Mouse (Mus musculus): ENCODE results near the gene Vwa2. TPM values are rescaled to one million over a fixed set of nuclear protein-coding genes. Genes with fewer than 3 reads are reported as not detected.

The Vwa2 gene
- polyA plus RNA-seq (2015; fragmentation: Nextera tagmentation; extraction: Ambion mirVana) = 10.8 and 11.0 TPM in 2 replicates

GRCm38 (mm10) chr19:56873816-56874600 lies at the start of gene Vwa2:
Gene Vwa2, plus strand, starts transcription at chr19:56874249.
- Histone ChIP-seq H3K4me1 (peaks cover 28% of the 10 kb centered on the region), H3K27ac (peak within 1 kb of the TSS; percentile 31; the same call in 1 of the 2 replicates), H3K4me3 (peak within 1 kb of the TSS; percentile 50), H3K36me3 (no peaks in the 10 kb centered on the region), H3K9ac (peak within 1 kb of the TSS; percentile 40), H3K4me2 (peak within 1 kb of the TSS; percentile 94), H3K27me3 (peaks cover 62% of the 10 kb centered on the region), H3K9me3 (no peaks in the 10 kb centered on the region)
- peak; percentile 66 for ATAC-seq (ENCODE audit: borderline replicate concordance, extremely low read depth, low FRiP score, low TSS enrichment)
- 2% methylated on average over 71 of the region's 71 CpGs for WGBS

- 51% methylated on average over 44 of the region's 44 CpGs for WGBS
- ATAC-seq (ENCODE audit: borderline replicate concordance, extremely low read depth, low FRiP score, low TSS enrichment) = no peak
- Histone ChIP-seq H3K9me3 (no peaks in the 10 kb centered on the region), H3K4me2 (peak within 1 kb of the TSS; percentile 56), H3K9ac (no peak within 1 kb of the TSS), H3K27me3 (peaks cover 14% of the 10 kb centered on the region; the same call in 1 of the 2 replicates), H3K27ac (no peak within 1 kb of the TSS), H3K4me1 (peaks cover 10% of the 10 kb centered on the region; the same call in 1 of the 2 replicates), H3K36me3 (no peaks in the 10 kb centered on the region), H3K4me3 (peak within 1 kb of the TSS; percentile 18)
These were observed 47.9 kb upstream of the Vwa2 start, which contains the start of gene Tdrd1 for GRCm38 (mm10) chr19:56826047-56826631. Gene Tdrd1, plus strand, starts transcription at chr19:56826209.

DNA sequence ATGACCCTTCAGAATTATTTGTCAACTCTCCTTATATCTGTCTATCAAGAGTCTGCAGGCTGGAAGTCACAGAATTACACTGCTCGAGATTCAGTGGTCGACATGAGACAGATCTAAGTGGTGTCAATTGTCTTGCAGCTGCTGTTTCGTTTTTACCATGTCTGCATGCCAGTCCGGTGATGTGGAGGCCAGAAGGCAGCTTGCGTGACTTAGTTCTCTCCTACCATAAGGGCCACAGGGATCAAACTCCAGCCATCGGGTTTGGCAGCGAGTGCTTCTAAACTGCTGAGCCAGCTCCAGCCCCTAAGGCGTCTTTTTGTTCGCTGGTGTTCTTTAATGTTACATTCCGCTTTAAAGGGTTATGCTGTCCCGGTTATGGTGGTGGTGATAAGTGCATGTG lies 45.7 kb upstream of the Vwa2 start:
- no peak overlapping the region for H3K9ac ChIP-seq
- H3K4me2 ChIP-seq = no peak overlapping the region
- no peak overlapping the region for H3K4me3 ChIP-seq
- ATAC-seq (ENCODE audit: borderline replicate concordance, extremely low read depth, low FRiP score, low TSS enrichment) = no peak
- H3K27me3 ChIP-seq = peaks cover 14% of the 10 kb centered on the region; the same call in 1 of the 2 replicates
- H3K36me3 ChIP-seq = no peaks in the 10 kb centered on the region
- 0 out of 2 replicates have a peak, but pooled peaks cover 6% of the 10 kb centered on the region for H3K4me1 ChIP-seq
- WGBS = 65% methylated on average over 11 of the region's 11 CpGs
- H3K9me3 ChIP-seq = no peaks in the 10 kb centered on the region
- H3K27ac ChIP-seq = no peak overlapping the region

DNA sequence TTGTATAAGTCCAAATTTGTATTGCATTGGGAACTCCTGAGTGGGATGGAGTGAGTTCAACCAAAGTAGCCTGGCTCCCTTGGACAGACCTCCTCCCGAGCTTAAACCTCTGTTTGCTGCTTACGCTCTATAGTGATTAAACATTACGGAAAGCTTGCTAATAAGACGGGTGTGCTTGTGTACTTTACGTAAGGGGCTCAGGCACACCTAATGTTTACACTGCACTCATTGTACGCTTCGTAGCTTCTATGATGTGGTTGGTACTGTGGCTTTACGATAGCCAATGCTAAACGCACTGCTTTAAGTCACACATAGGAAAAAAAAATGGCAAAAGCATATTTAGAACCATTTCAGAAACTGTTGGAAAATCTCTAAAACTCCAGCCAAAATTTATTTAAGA lies 44.8 kb upstream of the Vwa2 start:
- H3K36me3 ChIP-seq = no peaks in the 10 kb centered on the region
- H3K9ac ChIP-seq = no peak overlapping the region
- no peak overlapping the region for H3K4me3 ChIP-seq
- ATAC-seq (ENCODE audit: borderline replicate concordance, extremely low read depth, low FRiP score, low TSS enrichment) = no peak
- H3K27ac ChIP-seq = no peak overlapping the region
- no peaks in the 10 kb centered on the region for H3K9me3 ChIP-seq
- peaks cover 14% of the 10 kb centered on the region; the same call in 1 of the 2 replicates for H3K27me3 ChIP-seq
- 54% methylated on average over 9 of the region's 9 CpGs for WGBS
- H3K4me2 ChIP-seq = no peak overlapping the region
- H3K4me1 ChIP-seq = 0 out of 2 replicates have a peak, but pooled peaks cover 6% of the 10 kb centered on the region

GRCm38 (mm10) chr19:56830163-56830562 lies 43.9 kb upstream of the Vwa2 start:
- Histone ChIP-seq H3K4me1 (0 out of 2 replicates have a peak, but pooled peaks cover 6% of the 10 kb centered on the region), H3K27ac (no peak overlapping the region), H3K9me3 (no peaks in the 10 kb centered on the region), H3K36me3 (no peaks in the 10 kb centered on the region), H3K4me3 (no peak overlapping the region), H3K4me2 (no peak overlapping the region), H3K27me3 (peaks cover 14% of the 10 kb centered on the region; the same call in 1 of the 2 replicates), H3K9ac (no peak overlapping the region)
- ATAC-seq (ENCODE audit: borderline replicate concordance, extremely low read depth, low FRiP score, low TSS enrichment) = no peak
- WGBS = 63% methylated on average over 4 of the region's 4 CpGs

- H3K27me3 ChIP-seq = no peaks in the 10 kb centered on the region
- no peaks in the 10 kb centered on the region for H3K9me3 ChIP-seq
- H3K4me2 ChIP-seq = no peak overlapping the region
- ATAC-seq (ENCODE audit: borderline replicate concordance, extremely low read depth, low FRiP score, low TSS enrichment) = no peak
- peaks cover 12% of the 10 kb centered on the region; the same call in 1 of the 2 replicates for H3K4me1 ChIP-seq
- no peaks in the 10 kb centered on the region for H3K36me3 ChIP-seq
- no peak overlapping the region for H3K4me3 ChIP-seq
- H3K9ac ChIP-seq = no peak overlapping the region
- WGBS = 38% methylated on average over 9 of the region's 9 CpGs
- no peak overlapping the region for H3K27ac ChIP-seq
These were observed 38.7 kb upstream of the Vwa2 start for GRCm38 (mm10) chr19:56835340-56835739.

DNA sequence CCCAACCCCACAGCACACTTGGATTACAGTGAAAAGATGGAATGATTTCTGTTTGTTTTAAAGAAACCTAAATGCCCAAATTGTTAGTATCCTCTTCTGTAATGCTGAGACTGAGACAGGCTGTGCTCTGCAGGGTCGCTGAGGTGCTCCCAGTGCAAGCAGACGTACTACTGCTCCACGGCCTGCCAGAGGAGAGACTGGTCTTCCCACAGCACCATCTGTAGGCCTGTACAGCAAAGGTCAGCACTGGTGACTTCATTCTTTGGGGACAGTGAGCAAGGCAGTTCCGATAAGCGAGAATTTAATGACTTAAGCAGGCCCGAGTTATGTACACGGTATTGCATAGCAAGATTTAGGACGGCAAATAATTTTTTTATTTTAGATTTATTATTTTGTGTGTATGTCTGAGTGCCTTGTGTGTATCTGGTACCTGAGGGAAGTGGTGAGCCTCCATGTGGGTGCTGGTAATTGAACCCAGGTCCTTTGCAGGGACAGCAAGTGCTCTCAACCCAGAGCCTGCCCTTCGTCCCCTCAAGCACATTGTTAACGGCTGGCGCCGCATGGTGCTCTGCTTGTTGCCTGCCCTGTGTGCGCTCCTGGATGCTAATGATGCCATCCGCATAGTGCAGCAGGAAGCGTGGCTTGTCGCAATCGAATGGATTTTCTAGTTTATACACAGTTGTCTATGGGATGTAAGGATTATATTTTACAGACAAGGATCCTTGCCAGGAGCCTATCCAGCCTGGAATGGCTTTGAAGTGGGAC lies 34.9 kb upstream of the Vwa2 start:
- no peak overlapping the region for H3K27ac ChIP-seq
- ATAC-seq (ENCODE audit: borderline replicate concordance, extremely low read depth, low FRiP score, low TSS enrichment) = no peak
- no peaks in the 10 kb centered on the region for H3K36me3 ChIP-seq
- H3K9me3 ChIP-seq = no peaks in the 10 kb centered on the region
- H3K4me2 ChIP-seq = no peak overlapping the region
- H3K4me1 ChIP-seq = peaks cover 19% of the 10 kb centered on the region
- WGBS = 72% methylated on average over 17 of the region's 17 CpGs
- no peaks in the 10 kb centered on the region for H3K27me3 ChIP-seq
- no peak overlapping the region for H3K9ac ChIP-seq
- no peak overlapping the region for H3K4me3 ChIP-seq

DNA sequence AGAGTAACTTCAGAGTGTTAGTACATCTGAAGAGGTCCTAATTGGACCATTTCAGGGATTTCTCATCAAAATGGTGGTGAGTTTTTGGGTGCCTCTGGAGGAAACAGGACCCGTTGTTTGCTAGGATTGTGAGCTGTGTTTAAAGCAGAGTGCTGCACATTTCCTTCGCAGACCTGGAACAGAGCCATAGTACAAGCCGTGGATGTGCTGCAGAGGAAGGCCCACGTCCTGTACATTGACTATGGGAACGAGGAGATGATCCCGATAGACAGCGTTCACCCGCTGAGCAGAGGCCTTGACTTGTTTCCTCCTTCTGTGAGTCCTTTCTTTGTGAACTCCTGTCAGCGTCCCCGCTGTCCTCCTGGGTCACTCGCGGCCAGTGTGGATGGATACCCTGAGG lies 31.1 kb upstream of the Vwa2 start:
- no peak overlapping the region for H3K4me3 ChIP-seq
- no peak for ATAC-seq (ENCODE audit: borderline replicate concordance, extremely low read depth, low FRiP score, low TSS enrichment)
- no peak overlapping the region for H3K27ac ChIP-seq
- no peaks in the 10 kb centered on the region for H3K27me3 ChIP-seq
- H3K36me3 ChIP-seq = no peaks in the 10 kb centered on the region
- H3K9me3 ChIP-seq = no peaks in the 10 kb centered on the region
- no peak overlapping the region for H3K4me2 ChIP-seq
- peaks cover 16% of the 10 kb centered on the region for H3K4me1 ChIP-seq
- WGBS = 63% methylated on average over 12 of the region's 12 CpGs
- H3K9ac ChIP-seq = no peak overlapping the region

DNA sequence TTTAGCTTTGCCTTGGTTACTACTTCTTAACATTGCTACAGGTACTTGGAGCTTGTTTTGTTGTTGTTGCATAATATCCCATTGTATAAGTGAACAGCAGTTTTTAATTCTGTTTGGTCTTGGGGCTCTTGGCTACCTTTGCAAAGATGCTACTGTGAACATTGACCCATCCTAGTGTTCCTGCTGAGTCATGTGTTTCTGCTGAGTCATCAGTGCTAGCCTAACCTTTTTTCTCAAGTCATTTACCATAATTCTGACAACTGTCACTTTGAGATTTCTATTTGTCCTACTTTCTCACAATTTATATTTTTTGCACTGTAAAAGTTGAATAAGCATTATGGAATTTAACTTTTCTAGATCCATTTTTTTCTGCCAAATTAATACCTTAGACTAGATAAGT lies 21.5 kb upstream of the Vwa2 start:
- Histone ChIP-seq H3K27me3 (no peaks in the 10 kb centered on the region), H3K4me2 (no peak overlapping the region), H3K4me3 (no peak overlapping the region), H3K4me1 (peaks cover 13% of the 10 kb centered on the region), H3K9ac (no peak overlapping the region), H3K36me3 (no peaks in the 10 kb centered on the region), H3K27ac (no peak overlapping the region), H3K9me3 (no peaks in the 10 kb centered on the region)
- ATAC-seq (ENCODE audit: borderline replicate concordance, extremely low read depth, low FRiP score, low TSS enrichment) = no peak

DNA sequence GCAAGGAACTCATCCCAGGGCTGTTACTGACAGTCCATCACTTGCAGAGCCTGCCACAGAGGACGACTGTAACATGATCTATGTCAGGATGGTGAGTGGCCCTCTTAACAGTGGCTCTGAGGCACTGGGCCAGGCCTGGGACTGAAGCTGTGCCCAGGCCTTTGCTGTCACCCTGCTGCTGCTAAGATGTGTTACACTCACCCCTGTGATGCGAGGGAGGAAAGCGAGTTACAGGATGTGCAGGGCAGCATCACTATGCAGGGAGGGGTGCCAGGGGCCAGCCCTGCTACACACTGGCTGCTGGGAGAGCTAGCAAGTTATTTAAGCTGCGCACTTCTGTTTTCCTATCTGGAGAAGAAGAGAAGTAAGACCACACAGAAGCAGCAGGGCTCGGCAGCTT lies 17.6 kb upstream of the Vwa2 start:
- H3K9me3 ChIP-seq = no peaks in the 10 kb centered on the region
- H3K4me2 ChIP-seq = no peak overlapping the region
- H3K36me3 ChIP-seq = no peaks in the 10 kb centered on the region
- ATAC-seq (ENCODE audit: borderline replicate concordance, extremely low read depth, low FRiP score, low TSS enrichment) = peak; percentile 84
- no peak overlapping the region for H3K27ac ChIP-seq
- no peak overlapping the region for H3K4me3 ChIP-seq
- H3K9ac ChIP-seq = no peak overlapping the region
- no peaks in the 10 kb centered on the region for H3K27me3 ChIP-seq
- peaks cover 13% of the 10 kb centered on the region for H3K4me1 ChIP-seq
- 17% methylated on average over 5 of the region's 5 CpGs for WGBS

- Histone ChIP-seq H3K9ac (no peak overlapping the region), H3K4me2 (no peak overlapping the region), H3K4me3 (no peak overlapping the region), H3K4me1 (no peaks in the 10 kb centered on the region), H3K27ac (no peak overlapping the region), H3K9me3 (no peaks in the 10 kb centered on the region), H3K36me3 (no peaks in the 10 kb centered on the region), H3K27me3 (peaks cover 16% of the 10 kb centered on the region)
- ATAC-seq (ENCODE audit: borderline replicate concordance, extremely low read depth, low FRiP score, low TSS enrichment) = no peak
- 65% methylated on average over 4 of the region's 4 CpGs for WGBS
These were observed 6.3 kb upstream of the Vwa2 start for GRCm38 (mm10) chr19:56867701-56868100.
